Mouse (Mus musculus) myocyte (in vitro differentiated cells): ENCODE results near the gene Capns2.

Source experiments
- E2F4 ChIP-seq: IDR thresholded peaks from one replicate; pipeline ENCODE4 v1.6.1; 2011; ENCODE audit warnings: mild to moderate bottlenecking, control low read depth, moderate library complexity; ENCODE audit not compliant: insufficient read depth
- MAX ChIP-seq: IDR thresholded peaks from one replicate; pipeline ENCODE4 v1.6.1; 2011; ENCODE audit warnings: low read depth, mild to moderate bottlenecking, control low read depth
- MYOG ChIP-seq, 3 experiments: IDR thresholded peaks; one replicate each; pipeline ENCODE4 v1.6.1; 2011; ENCODE audit warnings: control low read depth in 2 of 3, low read depth in 2 of 3, mild to moderate bottlenecking in 2 of 3; ENCODE audit not compliant: insufficient read length in 2 of 3, control insufficient read depth in 1 of 3, insufficient read depth in 1 of 3
- POLR2A ChIP-seq: IDR thresholded peaks from one replicate; pipeline ENCODE4 v1.6.1; 2011; ENCODE audit warnings: low read depth, mild to moderate bottlenecking, control low read depth, moderate library complexity; ENCODE audit not compliant: insufficient read length
- POLR2AphosphoS2 ChIP-seq: IDR thresholded peaks from one replicate; pipeline ENCODE4 v1.6.1; 2011; ENCODE audit warnings: low read depth, control low read depth; ENCODE audit not compliant: insufficient read length
- REST ChIP-seq: IDR thresholded peaks from one replicate; pipeline ENCODE4 v1.6.1; 2011; ENCODE audit warnings: mild to moderate bottlenecking, control low read depth, moderate library complexity; ENCODE audit not compliant: insufficient read depth, insufficient read length
- TCF12 ChIP-seq: IDR thresholded peaks from one replicate; pipeline ENCODE4 v1.6.1; 2011; ENCODE audit warnings: mild to moderate bottlenecking, control low read depth; ENCODE audit not compliant: poor library complexity, insufficient read depth, severe bottlenecking
- TCF3 ChIP-seq: IDR thresholded peaks from one replicate; pipeline ENCODE4 v1.6.1; 2011; ENCODE audit warnings: low read depth, control low read depth; ENCODE audit not compliant: insufficient read length
- USF1 ChIP-seq: IDR thresholded peaks from one replicate; pipeline ENCODE4 v1.6.1; 2011; ENCODE audit warnings: low read depth, mild to moderate bottlenecking, control low read depth, moderate library complexity

DNA sequence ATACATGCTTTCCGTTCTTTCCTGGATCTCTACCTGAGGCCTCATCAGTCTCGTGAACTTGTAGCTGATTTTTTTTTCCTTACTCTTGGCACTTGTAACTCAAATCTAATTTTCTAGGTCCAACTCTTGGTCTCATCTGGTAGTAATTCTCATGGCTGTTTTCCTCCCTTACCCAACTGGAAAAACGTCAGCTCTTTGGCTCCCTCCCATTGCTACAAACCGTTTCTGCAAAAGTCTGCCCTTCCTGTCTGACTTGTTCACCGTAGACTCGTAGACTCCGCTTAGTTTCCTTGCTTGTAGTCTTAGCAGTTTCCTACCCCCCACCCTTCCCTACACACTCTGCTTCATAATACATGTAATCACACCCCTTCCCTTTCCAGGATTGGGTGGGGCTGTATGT, 12.2 kb downstream of the Capns2 start:
- TF ChIP-seq POLR2A (no peak), MAX (no peak), TCF12 (no peak), REST (no peak), POLR2AphosphoS2 (no peak), E2F4 (no peak), MYOG (IDR thresholded peaks at IDR 0.05; ENCODE audit: control insufficient read depth in 1 of 3, insufficient read depth in 1 of 3, insufficient read length in 2 of 3, low read depth in 2 of 3) (no peak), TCF3 (no peak), USF1 (no peak)
